Mouse (Mus musculus): ENCODE measurements around the gene Lrrd1.
"Not testable (repeated sequence)": the region's sequence is repeated elsewhere in the genome, so short reads cannot be mapped to it uniquely, and the experiment has no call there.

Lrrd1 gene

DNA sequence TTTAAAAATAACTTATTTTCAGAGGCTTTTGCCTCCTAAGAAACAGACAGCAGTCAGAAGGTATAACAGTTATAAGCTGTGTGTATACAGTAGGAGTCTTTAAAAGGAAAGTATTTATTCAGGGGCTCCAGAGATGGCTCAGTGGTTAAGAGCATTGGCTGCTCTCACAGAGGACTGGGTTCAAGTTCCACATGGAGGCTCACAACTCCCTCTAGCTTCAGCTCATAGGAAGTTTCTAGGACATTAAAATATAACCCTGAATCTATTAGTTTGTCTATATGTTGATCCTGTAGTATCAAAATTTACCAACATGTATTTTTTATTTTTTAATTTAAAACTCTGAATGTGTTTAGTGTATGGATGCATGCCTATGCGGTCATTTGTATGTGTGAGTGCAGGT is 36.5 kb upstream of the Lrrd1 start:
- no peaks in the 10 kb centered on the region for H3K9me3 ChIP-seq (ENCODE audit: low read length)
- H3K4me1 ChIP-seq (replicated peaks; ENCODE audit: low read depth, low read length), result peaks cover 10% of the 10 kb centered on the region
- no peak overlapping the region for H3K4me3 ChIP-seq (replicated peaks; ENCODE audit: low read length)
- H3K36me3 ChIP-seq (ENCODE audit: insufficient read depth, low read length), result peaks cover 18% of the 10 kb centered on the region
- no peaks in the 10 kb centered on the region for H3K27me3 ChIP-seq (ENCODE audit: insufficient read depth, low read length)
- TF ChIP-seq POU5F1 (IDR thresholded peaks at IDR 0.05; ENCODE audit: borderline replicate concordance, low read length) (no peak), NANOG (IDR thresholded peaks at IDR 0.05; ENCODE audit: borderline replicate concordance, low read length) (no peak), CTCF (conservative IDR thresholded peaks at IDR 0.05; ENCODE audit: low read length) (no peak; the same call in 1 of the 2 replicates)

DNA sequence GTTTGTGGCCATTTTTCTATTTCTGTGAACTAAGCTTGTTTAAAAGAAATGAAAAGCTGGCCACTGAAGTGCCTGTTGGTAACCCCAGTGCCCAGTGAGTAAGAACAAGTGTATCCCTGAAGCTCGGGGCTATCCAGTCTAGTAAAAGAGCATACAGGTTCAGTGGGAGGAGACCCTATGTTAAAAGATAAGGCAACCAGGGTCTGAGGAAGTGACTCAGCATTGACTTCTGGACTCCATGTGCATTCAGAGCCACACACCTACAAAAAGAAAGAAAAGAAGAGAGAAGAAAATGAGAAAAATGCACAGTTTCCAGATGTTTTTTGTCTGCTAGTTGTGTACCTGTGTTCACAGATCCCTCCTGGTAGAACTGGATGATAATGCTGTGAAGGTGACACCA is 10.9 kb upstream of the Lrrd1 start:
- Histone ChIP-seq H3K27me3 (ENCODE audit: insufficient read depth, low read length) (no peaks in the 10 kb centered on the region), H3K9me3 (ENCODE audit: low read length) (peaks cover 13% of the 10 kb centered on the region), H3K4me3 (replicated peaks; ENCODE audit: low read length) (no peak overlapping the region), H3K4me1 (replicated peaks; ENCODE audit: low read depth, low read length) (no peaks in the 10 kb centered on the region), H3K36me3 (ENCODE audit: insufficient read depth, low read length) (peaks cover 28% of the 10 kb centered on the region)
- TF ChIP-seq POU5F1 (IDR thresholded peaks at IDR 0.05; ENCODE audit: borderline replicate concordance, low read length) (no peak), CTCF (conservative IDR thresholded peaks at IDR 0.05; ENCODE audit: low read length) (no peak), NANOG (IDR thresholded peaks at IDR 0.05; ENCODE audit: borderline replicate concordance, low read length) (no peak)

DNA sequence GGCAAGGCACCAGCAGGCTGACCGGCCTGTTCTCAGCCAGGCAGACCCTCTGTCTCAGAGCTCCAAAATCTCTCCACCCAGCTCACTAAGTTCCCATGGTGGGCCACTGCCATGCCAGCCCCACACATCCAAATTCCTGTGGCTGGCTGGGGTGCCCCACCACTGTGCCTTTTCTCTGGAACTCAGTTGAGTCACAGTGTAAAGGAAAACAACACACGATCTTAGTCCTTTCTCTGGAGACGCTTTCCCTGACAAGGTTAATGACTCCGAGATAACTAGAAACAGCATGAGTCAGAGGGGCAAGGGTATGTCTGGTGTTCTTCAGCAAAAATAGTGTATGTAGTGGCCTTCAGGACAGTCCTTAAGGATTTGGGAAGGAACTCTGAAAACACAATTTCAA is 25.2 kb downstream of the Lrrd1 start:
- H3K27me3 ChIP-seq (ENCODE audit: insufficient read depth, low read length), result no peaks in the 10 kb centered on the region

DNA sequence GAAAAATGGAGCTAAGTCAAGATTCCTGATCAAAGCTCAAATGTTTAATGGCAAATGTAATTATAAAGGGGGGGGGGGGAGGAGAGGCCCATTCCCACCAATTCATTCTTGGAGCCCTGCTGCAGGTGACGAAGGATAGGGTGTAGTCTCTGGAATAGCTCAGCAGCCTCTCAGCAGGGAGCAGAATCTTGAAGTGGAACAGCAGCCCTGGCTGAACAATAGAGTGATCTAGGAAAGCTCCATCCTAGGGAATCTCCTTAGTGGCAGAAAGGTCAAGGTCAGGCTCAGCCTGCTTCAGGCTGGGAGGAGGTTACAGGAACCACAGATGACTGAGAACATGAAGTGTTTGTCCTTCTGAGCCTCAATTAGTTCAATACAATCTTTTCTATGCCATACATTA is 27.4 kb downstream of the Lrrd1 start:
- TF ChIP-seq POU5F1 (IDR thresholded peaks at IDR 0.05; ENCODE audit: borderline replicate concordance, low read length), result no peak
- TF ChIP-seq CTCF (conservative IDR thresholded peaks at IDR 0.05; ENCODE audit: low read length), result no peak
- peak; percentile 90 for TF ChIP-seq NANOG (IDR thresholded peaks at IDR 0.05; ENCODE audit: borderline replicate concordance, low read length)
- Histone ChIP-seq H3K4me1 (replicated peaks; ENCODE audit: low read depth, low read length) (peaks cover 48% of the 10 kb centered on the region), H3K27me3 (ENCODE audit: insufficient read depth, low read length) (no peaks in the 10 kb centered on the region), H3K36me3 (ENCODE audit: insufficient read depth, low read length) (no peaks in the 10 kb centered on the region), H3K4me3 (replicated peaks; ENCODE audit: low read length) (no peak overlapping the region), H3K9me3 (ENCODE audit: low read length) (peaks cover 17% of the 10 kb centered on the region)

More for the DNA sequence above, 25.2 kb downstream of the Lrrd1 start:
- peaks cover 48% of the 10 kb centered on the region for H3K4me1 ChIP-seq (replicated peaks; ENCODE audit: low read depth, low read length)
- H3K36me3 ChIP-seq (ENCODE audit: insufficient read depth, low read length), result no peaks in the 10 kb centered on the region
- peaks cover 3% of the 10 kb centered on the region for H3K9me3 ChIP-seq (ENCODE audit: low read length)
- no peak for TF ChIP-seq POU5F1 (IDR thresholded peaks at IDR 0.05; ENCODE audit: borderline replicate concordance, low read length)
- TF ChIP-seq CTCF (conservative IDR thresholded peaks at IDR 0.05; ENCODE audit: low read length), result no peak
- TF ChIP-seq NANOG (IDR thresholded peaks at IDR 0.05; ENCODE audit: borderline replicate concordance, low read length), result no peak
- no peak overlapping the region for H3K4me3 ChIP-seq (replicated peaks; ENCODE audit: low read length)

DNA sequence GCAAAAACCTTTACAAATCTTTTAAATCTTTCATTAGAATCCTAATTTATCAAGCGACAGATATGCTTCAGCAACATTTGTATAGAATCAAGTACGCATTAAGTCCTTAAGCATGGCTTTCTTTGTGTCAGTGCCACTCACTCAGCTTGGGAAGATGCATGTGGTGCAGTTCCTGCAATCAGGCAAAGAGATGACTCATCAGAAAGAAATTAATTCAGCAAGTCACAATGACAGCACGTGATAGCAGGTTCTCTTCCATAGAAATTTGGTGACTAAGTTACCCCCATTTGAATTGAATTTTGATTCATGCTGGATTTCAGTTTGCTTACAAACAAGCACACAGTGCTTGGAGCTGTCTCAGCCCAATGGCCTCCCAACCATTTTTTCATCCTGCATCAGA is 28.5 kb downstream of the Lrrd1 start:
- no peak for TF ChIP-seq NANOG (IDR thresholded peaks at IDR 0.05; ENCODE audit: borderline replicate concordance, low read length)
- TF ChIP-seq POU5F1 (IDR thresholded peaks at IDR 0.05; ENCODE audit: borderline replicate concordance, low read length), result no peak
- TF ChIP-seq CTCF (conservative IDR thresholded peaks at IDR 0.05; ENCODE audit: low read length), result no peak

DNA sequence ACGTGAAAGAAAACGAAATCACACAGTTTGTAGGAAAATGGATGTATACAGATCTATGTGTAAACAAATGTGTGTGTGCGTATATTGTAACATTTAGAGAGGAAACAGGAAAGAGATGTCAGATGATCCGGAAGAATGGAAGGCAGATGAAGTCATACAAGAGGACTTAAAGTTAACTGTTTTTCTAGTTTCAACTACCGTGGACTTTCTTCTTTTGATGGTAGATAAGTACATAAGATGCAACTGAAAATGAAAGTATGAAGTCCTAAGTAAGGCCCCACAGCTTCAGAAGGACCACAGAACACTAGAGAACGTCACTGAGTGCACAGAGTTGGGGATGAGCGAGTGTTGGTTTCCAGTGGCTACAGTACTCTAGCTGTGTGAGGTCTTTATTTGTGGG is 41.9 kb downstream of the Lrrd1 start:
- H3K9me3 ChIP-seq (ENCODE audit: low read length); H3K4me3 ChIP-seq (replicated peaks; ENCODE audit: low read length); H3K4me1 ChIP-seq (replicated peaks; ENCODE audit: low read depth, low read length); H3K27me3 ChIP-seq (ENCODE audit: insufficient read depth, low read length); H3K36me3 ChIP-seq (ENCODE audit: insufficient read depth, low read length): not testable (repeated sequence)

More for the DNA sequence above, 28.5 kb downstream of the Lrrd1 start:
- H3K9me3 ChIP-seq (ENCODE audit: low read length), result peaks cover 17% of the 10 kb centered on the region
- no peak overlapping the region for H3K4me3 ChIP-seq (replicated peaks; ENCODE audit: low read length)
- no peaks in the 10 kb centered on the region for H3K27me3 ChIP-seq (ENCODE audit: insufficient read depth, low read length)
- peaks cover 45% of the 10 kb centered on the region for H3K4me1 ChIP-seq (replicated peaks; ENCODE audit: low read depth, low read length)
- no peaks in the 10 kb centered on the region for H3K36me3 ChIP-seq (ENCODE audit: insufficient read depth, low read length)

DNA sequence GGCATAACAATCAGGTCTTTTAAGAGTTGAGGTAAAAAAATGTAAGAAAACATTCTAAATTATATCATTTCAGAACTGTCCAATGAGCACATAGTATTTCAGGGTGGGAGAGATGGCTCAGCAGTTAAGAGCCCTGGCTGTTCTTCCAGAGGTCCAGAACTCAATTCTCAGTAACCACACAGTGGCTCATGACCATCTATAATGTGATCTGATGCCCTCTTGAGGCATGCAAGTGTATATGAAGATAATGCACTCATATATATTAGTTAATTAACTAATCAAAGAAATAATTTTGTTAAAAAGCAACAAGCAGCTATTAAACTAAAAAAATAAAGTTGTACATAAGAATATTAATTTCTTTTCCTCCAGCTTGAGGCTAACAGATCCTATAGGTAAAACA is 44.2 kb downstream of the Lrrd1 start:
- TF ChIP-seq CTCF (conservative IDR thresholded peaks at IDR 0.05; ENCODE audit: low read length) (no peak), NANOG (IDR thresholded peaks at IDR 0.05; ENCODE audit: borderline replicate concordance, low read length) (no peak)
- Histone ChIP-seq H3K9me3 (ENCODE audit: low read length) (peaks cover under 1% of the 10 kb centered on the region; the same call in 1 of the 2 replicates), H3K4me1 (replicated peaks; ENCODE audit: low read depth, low read length) (peaks cover 9% of the 10 kb centered on the region), H3K36me3 (ENCODE audit: insufficient read depth, low read length) (peaks cover 4% of the 10 kb centered on the region; the same call in 1 of the 2 replicates), H3K4me3 (replicated peaks; ENCODE audit: low read length) (no peak overlapping the region), H3K27me3 (ENCODE audit: insufficient read depth, low read length) (no peaks in the 10 kb centered on the region)

DNA sequence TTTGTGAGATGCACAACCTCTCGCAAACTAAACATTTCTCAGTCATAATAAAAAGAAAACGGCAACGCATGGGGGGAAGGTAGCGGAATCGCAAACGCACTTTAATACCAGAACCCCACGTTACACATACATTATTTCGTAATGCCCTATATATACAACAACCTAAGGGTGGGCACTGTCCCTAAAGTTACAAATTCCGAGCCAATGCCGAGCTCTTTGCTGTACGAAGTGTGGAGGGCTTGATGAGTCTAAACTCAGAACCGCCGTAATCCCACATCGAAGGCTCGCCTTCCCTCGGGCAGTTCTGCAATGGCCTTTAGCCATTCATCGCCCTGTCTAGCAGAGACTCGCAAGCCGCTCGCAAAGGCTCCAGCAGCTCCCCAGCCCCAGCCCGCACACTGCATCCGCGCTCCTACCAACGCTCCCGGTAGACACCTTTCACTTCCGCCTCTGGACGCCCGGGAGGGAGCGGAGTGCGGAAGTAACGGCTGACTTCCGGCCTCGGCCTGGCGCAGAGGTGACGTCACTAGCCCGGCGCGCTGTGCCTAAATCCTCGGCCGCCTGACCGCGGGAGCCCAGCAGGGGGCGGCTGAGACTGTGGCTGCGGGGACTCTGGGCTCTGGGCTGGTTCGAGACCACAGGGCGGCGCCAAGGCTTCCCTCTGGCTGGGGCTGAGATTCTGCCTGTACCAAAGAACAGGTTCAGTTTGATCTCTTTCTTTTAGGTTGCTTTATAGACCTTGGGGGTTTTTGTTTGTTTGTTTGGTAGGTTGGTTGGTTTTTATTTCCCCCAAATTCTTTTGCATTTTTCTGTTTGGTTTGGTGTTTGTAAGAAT is 48.7 kb downstream of the Lrrd1 start, which contains the start of gene Mterf1a:
Mterf1a (minus strand) TSS at position 475 of the 835 bp plus-strand sequence.
- Histone ChIP-seq H3K9me3 (ENCODE audit: low read length) (peaks cover 36% of the 10 kb centered on the region), H3K4me3 (replicated peaks; ENCODE audit: low read length) (peak within 1 kb of the TSS; percentile 74)
- H3K27me3 ChIP-seq (ENCODE audit: insufficient read depth, low read length); H3K36me3 ChIP-seq (ENCODE audit: insufficient read depth, low read length); H3K4me1 ChIP-seq (replicated peaks; ENCODE audit: low read depth, low read length): not testable (repeated sequence)

DNA sequence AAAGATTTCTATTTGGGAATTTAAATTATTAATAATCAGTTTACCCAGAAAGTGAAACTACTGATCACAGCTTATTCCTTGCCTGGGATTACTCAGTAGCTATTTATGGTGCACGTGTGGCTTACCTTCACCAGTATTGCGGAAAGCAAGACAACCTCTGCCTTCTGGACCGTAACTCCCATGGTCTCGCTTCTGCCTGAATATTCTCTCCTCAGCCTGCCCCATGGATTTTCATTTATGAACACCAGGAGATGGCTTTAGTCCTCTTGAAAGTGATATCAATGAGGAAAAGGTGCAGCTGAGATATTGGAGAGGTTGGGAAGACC is 49.3 kb downstream of the Lrrd1 start:
- H3K9me3 ChIP-seq (ENCODE audit: low read length), result peaks cover 41% of the 10 kb centered on the region
- H3K36me3 ChIP-seq (ENCODE audit: insufficient read depth, low read length); H3K4me1 ChIP-seq (replicated peaks; ENCODE audit: low read depth, low read length); H3K27me3 ChIP-seq (ENCODE audit: insufficient read depth, low read length); H3K4me3 ChIP-seq (replicated peaks; ENCODE audit: low read length): not testable (repeated sequence)

Data from E14TG2a.4 (cell line).